Mouse (Mus musculus): ENCODE data around the gene Olfr312. TPM values are rescaled to one million over a fixed set of nuclear protein-coding genes. Genes with fewer than 3 reads are reported as not detected.

The Olfr312 gene
- total RNA-seq, 2 experiments from 2014 or later, result not detected

DNA sequence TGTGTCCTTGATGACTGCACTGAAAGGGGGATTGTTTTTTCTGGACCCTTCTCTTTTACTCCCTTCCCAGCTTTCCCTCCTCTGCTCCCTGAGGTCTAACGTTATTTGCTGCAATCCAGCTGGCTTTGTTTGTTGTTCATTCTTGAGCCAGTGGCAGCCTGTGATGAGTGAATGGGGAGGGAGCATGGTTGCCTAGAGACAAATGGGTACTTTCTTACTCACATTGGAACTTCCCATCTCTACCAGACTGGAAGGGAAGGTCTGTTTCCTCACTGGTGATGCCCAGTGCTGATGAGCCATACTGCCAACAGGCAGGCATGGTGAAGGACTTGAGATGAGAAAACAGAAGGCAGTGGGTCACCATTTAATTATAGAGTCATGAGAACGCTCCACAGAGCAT, 20.7 kb downstream of the Olfr312 start:
- intact Hi-C loops (cut with DNase I), result no loop called here

DNA sequence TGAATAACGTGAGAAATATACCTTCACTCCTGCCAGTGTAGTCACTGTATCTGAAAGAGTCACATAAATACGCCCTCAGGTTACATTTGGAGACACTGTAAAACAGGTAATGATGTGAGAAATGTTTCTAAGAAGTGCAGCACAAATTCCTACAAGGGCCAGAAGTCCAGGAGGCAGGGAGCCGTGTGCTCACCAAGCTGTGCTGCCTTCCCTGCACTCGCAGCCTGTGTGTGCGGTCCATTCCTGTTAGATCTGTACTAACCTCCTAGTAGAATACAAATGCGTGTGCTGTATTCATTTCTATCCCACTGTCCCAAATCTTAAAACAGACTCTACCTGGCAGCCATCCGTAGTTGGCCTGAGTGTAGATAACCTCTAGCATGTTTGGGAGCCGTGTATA, 31.7 kb downstream of the Olfr312 start:
- intact Hi-C loops (cut with DNase I), result no loop called here
- no peak for DNase-seq

More for the DNA sequence above, 20.7 kb downstream of the Olfr312 start:
- DNase-seq, result no peak

DNA sequence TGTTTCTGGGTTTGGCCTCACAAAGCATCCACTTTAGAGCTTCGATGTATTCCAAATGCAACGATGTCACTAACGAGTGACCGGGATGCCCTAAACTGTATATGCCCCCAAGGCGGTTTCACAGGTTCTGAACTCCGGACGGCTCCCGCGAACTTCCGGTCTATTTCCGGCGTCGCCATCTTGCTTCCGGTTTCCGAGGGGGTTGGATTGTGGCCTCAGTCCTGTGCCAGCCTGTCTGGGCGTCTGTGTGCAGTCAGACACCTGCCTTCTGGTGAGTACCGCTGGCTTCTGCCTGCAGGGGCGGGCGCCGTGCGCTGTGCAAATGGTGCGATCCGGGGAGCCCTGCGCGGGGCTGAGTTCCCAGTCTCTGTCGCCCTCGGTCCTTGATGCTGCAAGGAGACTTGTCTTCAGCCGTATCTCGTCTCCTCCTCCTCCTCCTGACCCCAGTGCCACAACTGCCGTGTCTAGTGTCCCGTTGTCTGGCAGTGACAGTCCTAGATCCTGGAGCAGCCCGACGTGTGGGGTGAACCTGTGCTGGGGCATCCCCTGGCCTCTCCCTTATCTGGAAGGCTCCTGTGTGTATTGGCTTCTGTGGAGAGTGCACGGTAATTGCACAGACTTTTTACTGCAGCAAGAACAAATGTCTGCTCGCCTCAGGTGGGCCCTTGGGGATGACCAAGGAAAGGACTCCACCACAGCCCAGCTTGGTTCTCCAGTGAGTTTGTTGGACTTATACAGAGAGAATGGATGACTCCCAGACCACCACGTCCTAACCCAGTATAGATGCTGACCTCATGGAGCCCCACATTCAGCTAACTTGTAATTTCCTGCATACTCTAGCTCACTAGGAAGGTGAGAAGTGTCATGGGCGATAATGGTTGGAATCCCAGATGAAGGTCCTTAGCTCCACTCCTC, 38.3 kb downstream of the Olfr312 start, which contains the start of gene 2810021J22Rik:
TSS of gene 2810021J22Rik (plus strand) at position 178 of the 915 bp plus-strand sequence.
- DNase-seq, result peak; percentile 84
- intact Hi-C loops (cut with DNase I), result no loop called here

DNA sequence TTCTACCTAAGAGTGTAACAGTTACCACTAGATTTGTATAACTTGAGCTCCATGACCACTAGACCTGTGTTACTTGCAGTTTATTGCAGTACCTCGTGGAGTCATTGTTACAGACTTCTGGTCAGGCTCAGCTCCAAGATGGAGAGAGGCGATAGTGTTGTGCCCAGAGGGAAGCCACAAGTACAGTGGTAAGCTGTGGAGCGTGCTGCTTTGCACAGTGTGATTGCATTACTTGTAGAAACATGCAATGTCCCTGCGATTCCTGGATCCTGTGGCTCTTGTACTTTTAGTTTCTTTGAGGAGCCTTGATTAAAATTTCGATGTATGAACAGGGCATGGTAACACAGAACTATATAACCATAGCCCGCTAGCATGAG, 38.9 kb downstream of the Olfr312 start:
- DNase-seq, result no peak
- intact Hi-C loops (cut with DNase I), result no loop called here

DNA sequence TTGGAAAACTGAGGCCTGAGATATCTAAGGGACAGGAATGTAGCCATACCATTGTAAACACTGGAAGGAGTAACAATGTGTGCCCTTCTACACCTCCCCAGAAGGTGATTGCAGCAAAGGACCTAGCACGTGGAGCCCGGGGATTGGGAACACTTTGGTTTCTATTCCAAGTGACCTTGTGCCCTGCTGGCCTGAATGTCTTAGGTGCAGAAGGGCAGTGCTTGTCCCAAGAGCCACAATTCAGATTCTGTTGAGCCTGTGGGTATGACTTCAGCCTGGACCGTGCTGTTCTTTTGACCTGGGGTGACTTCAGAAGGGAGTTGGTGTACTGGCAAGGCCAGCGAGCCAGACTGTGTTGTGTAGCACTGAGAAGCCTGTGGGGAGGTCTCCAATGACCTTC, 41.9 kb downstream of the Olfr312 start:
- DNase-seq, result no peak
- intact Hi-C loops (cut with DNase I), result no loop called here

DNA sequence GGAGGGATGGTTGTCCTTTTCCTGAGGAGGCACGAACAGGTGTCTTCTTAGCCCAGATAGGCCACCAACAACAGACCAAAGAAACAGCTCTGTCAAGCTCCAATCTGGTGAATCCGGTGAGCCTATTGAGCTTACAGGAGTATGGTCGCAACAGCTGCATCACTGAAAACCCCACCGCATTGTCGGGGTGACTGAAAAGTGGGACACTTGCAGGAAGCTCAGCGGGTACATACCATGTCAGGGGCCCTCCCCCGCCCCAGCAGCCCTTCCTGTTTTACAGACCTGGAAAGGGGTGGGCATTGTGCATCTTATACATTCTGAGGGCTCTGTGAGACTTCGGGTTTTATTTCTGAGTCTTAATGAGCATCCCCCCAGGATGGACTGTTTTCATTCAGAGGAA, 54.7 kb downstream of the Olfr312 start:
- no peak for DNase-seq
- intact Hi-C loops (cut with DNase I), result no loop called here

Other genes with a start within 250 kb of the Olfr312 start
- gene Olfr324, start 234.1 kb upstream of the Olfr312 start, total RNA-seq (2021), result not detected
- not detected for gene 2210407C18Rik, start 213.2 kb upstream of the Olfr312 start, total RNA-seq (2021)
- gene Olfr323, start 198.7 kb upstream of the Olfr312 start, total RNA-seq (2021), result not detected
- under 1 TPM in 1 of 2 experiments, not detected in 1; 0.26 TPM for gene Trim58, start 188.8 kb upstream of the Olfr312 start, total RNA-seq (2021)
- gene Olfr322, start 170.5 kb upstream of the Olfr312 start, total RNA-seq (2021), result not detected
- not detected for gene Olfr320, start 148.1 kb upstream of the Olfr312 start, total RNA-seq (2021)
- gene Olfr319, start 130.1 kb upstream of the Olfr312 start, total RNA-seq (2021), result not detected
- not detected for gene Olfr318, start 105.2 kb upstream of the Olfr312 start, total RNA-seq (2021)
- gene Olfr317, start 90.0 kb upstream of the Olfr312 start, total RNA-seq (2021), result under 1 TPM in 1 of 2 experiments, not detected in 1; 0.30 TPM
- not detected for gene Olfr316, start 76.5 kb upstream of the Olfr312 start, total RNA-seq (2021)
- not detected for gene Olfr315, start 56.0 kb upstream of the Olfr312 start, total RNA-seq (2021)
- gene Olfr314, start 46.3 kb upstream of the Olfr312 start, total RNA-seq (2021), result not detected
- gene Fam183b, start 27.3 kb upstream of the Olfr312 start, total RNA-seq (2021), result 1 to 10 TPM; 1.6 to 1.8 TPM
- not detected for gene Olfr313, start 14.2 kb upstream of the Olfr312 start, total RNA-seq (2021)
- not detected for gene Olfr311, start 10.0 kb downstream of the Olfr312 start, total RNA-seq (2021)
- gene Gm12258, start 17.9 kb downstream of the Olfr312 start, total RNA-seq (2021), result 10 to 100 TPM; 18.4 TPM
- 10 to 100 TPM; 14.5 to 14.6 TPM for gene 2810021J22Rik, start 38.0 kb downstream of the Olfr312 start, total RNA-seq (2021)
- gene Zfp39, start 75.0 kb downstream of the Olfr312 start, total RNA-seq (2021), result 10 to 100 TPM; 11.9 to 12.4 TPM
- gene Btnl10, start 88.7 kb downstream of the Olfr312 start, total RNA-seq (2021), result under 1 TPM; 0.20 to 0.40 TPM
- 100 to 1,000 TPM; 386 to 426 TPM for gene Rnf187, start 109.7 kb downstream of the Olfr312 start, total RNA-seq (2021)
- 100 to 1,000 TPM; 299 to 314 TPM for gene Hist3h2ba, start 119.7 kb downstream of the Olfr312 start, total RNA-seq (2021)
- gene Hist3h2a, start 125.4 kb downstream of the Olfr312 start, total RNA-seq (2021), result 100 to 1,000 TPM in 1 of 2 experiments, 10 to 100 TPM in 1; 95.0 to 101 TPM
- 1 to 10 TPM; 1.8 to 2.0 TPM for gene Trim17, start 125.4 kb downstream of the Olfr312 start, total RNA-seq (2021)
- gene Trim11, start 148.9 kb downstream of the Olfr312 start, total RNA-seq (2021), result 10 to 100 TPM; 26.0 to 27.0 TPM

All from left cerebral cortex, postnatal 4 days (tissue).